Mouse (Mus musculus): ENCODE measurements around the gene Adck1. TPM values are rescaled to one million over a fixed set of nuclear protein-coding genes. Genes with fewer than 3 reads are reported as not detected.
A peak's percentile ranks its signal among the peaks of the same experiment; 100 is the strongest.
"Not testable (repeated sequence)": the region's sequence is repeated elsewhere in the genome, so short reads cannot be mapped to it uniquely, and the experiment has no call there.

Gene Adck1
- total and polyA plus RNA-seq, 3 experiments, result 30.6 to 34.3 TPM; not detected in 1

GRCm38 (mm10) chr12:88314556-88314955, 45.8 kb upstream of the Adck1 start (continued):
- TF ChIP-seq MAFK (IDR thresholded peaks at IDR 0.05; ENCODE audit: borderline replicate concordance, low read depth, low read length), result peak; percentile 32; the same call in 1 of the 2 replicates
- TF ChIP-seq MYC (IDR thresholded peaks at IDR 0.05; ENCODE audit: low read depth, low read length), result 0 out of 2 replicates have a peak, but pooled peaks have one; percentile 34
- TF ChIP-seq MEF2A (IDR thresholded peaks at IDR 0.05; ENCODE audit: extremely low read depth, insufficient replicate concordance, low read depth, low read length, poor library complexity, severe bottlenecking), result peak; percentile 66; the same call in 1 of the 2 replicates
- TF ChIP-seq ZMIZ1 (IDR thresholded peaks at IDR 0.05; ENCODE audit: low read depth, low read length), result no peak
- no peak for TF ChIP-seq CTCF (IDR thresholded peaks at IDR 0.05 in 2 of 3, conservative IDR thresholded peaks at IDR 0.05 in 1 of 3; ENCODE audit: control insufficient read depth in 1 of 3, insufficient read depth in 1 of 3, low read depth in 2 of 3, low read length in 3 of 3, poor library complexity in 1 of 3, severe bottlenecking in 1 of 3)
- TF ChIP-seq EP300 (IDR thresholded peaks at IDR 0.05; ENCODE audit: low read depth in 1 of 2, low read length in 2 of 2), result peak; percentile 78 to 83
- TF ChIP-seq USF1 (IDR thresholded peaks at IDR 0.05; ENCODE audit: low read depth, low read length), result no peak
- peak; percentile 75 for TF ChIP-seq GATA1 (IDR thresholded peaks at IDR 0.05; ENCODE audit: low read depth, low read length)

- not testable (repeated sequence) for H3K36me3 ChIP-seq (ENCODE audit: control insufficient read depth in 1 of 2, insufficient read depth in 2 of 2, low read length in 2 of 2); DNase-seq (ENCODE audit: low read depth, low spot score); H3K9ac ChIP-seq (ENCODE audit: control insufficient read depth, low read depth, low read length, poor library complexity, severe bottlenecking); H3K79me2 ChIP-seq (ENCODE audit: control insufficient read depth, insufficient read depth, low read length, poor library complexity); H3K27me3 ChIP-seq (ENCODE audit: control insufficient read depth in 1 of 2, insufficient read depth in 2 of 2, low read length in 2 of 2); H3K27ac ChIP-seq (ENCODE audit: control insufficient read depth, low read depth, low read length); H3K9me3 ChIP-seq (replicated peaks; ENCODE audit: insufficient read depth, low read length); H3K4me1 ChIP-seq (ENCODE audit: control insufficient read depth in 1 of 2, insufficient read depth in 2 of 2, low read length in 2 of 2); H3K4me3 ChIP-seq (ENCODE audit: control insufficient read depth in 1 of 2, insufficient read depth in 1 of 2, low read depth in 2 of 2, low read length in 2 of 2)
Measured at GRCm38 (mm10) chr12:88323926-88324325, 36.4 kb upstream of the Adck1 start, which contains the start of gene Gm5039. Gene Gm5039 (minus strand): TSS chr12:88324026.

DNA sequence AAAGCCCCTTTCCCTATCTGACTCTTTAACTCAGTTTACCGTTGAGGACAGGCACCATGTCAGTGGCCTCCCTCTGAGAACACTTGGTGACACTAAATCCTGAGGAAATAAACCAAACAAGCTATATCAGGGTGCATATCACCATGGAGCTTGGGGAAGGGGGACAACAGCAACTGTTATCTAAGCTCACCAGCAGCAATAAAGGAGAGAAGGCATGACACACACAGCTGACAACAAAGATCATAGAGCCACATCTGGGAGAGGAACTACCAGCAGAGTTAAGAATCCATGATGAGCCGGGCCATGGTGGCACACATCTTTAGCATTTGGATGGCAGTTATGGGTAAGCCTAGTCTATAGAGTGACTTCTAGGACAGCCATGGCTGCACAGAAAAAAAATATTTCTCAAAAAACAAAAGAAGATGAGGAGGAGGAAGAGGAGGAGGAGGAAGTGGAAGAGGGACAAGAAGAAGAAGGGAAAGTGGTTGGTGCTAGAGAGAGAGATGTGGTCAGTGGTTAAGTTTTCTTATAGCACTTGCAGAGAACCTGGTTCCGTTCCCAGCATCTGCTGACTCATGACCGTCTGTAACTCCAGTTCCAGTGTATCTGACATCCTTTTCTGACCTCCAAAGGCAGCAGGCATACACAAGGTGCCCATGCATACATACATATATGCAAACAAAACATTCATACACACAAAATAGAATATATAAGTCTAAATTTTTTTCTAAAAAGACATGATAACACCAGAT, 23.5 kb upstream of the Adck1 start:
- H3K27me3 ChIP-seq (ENCODE audit: control insufficient read depth in 1 of 2, insufficient read depth in 2 of 2, low read length in 2 of 2); H3K36me3 ChIP-seq (ENCODE audit: control insufficient read depth in 1 of 2, insufficient read depth in 2 of 2, low read length in 2 of 2); H3K79me2 ChIP-seq (ENCODE audit: control insufficient read depth, insufficient read depth, low read length, poor library complexity); H3K9me3 ChIP-seq (replicated peaks; ENCODE audit: insufficient read depth, low read length); H3K4me1 ChIP-seq (ENCODE audit: control insufficient read depth in 1 of 2, insufficient read depth in 2 of 2, low read length in 2 of 2): not testable (repeated sequence)
- H3K4me3 ChIP-seq (ENCODE audit: control insufficient read depth in 1 of 2, insufficient read depth in 1 of 2, low read depth in 2 of 2, low read length in 2 of 2), result peak overlapping the region in 1 of 2 experiments; percentile 27; a peak in 2 of 4 replicates
- TF ChIP-seq BHLHE40 (IDR thresholded peaks at IDR 0.05; ENCODE audit: borderline replicate concordance, low read depth, low read length), result peak; percentile 38; the same call in 1 of the 2 replicates
- peak; percentile 70 for TF ChIP-seq RCOR1 (IDR thresholded peaks at IDR 0.05; ENCODE audit: low read depth, low read length)
- TF ChIP-seq TCF12 (IDR thresholded peaks at IDR 0.05; ENCODE audit: low read depth, low read length), result peak; percentile 90
- 0 out of 2 replicates have a peak, but pooled peaks have one; percentile 24 for TF ChIP-seq ZMIZ1 (IDR thresholded peaks at IDR 0.05; ENCODE audit: low read depth, low read length)
- TF ChIP-seq SIN3A (IDR thresholded peaks at IDR 0.05; ENCODE audit: low read length), result peak; percentile 69
- TF ChIP-seq MAX (IDR thresholded peaks at IDR 0.05; ENCODE audit: low read length), result peak; percentile 32; the same call in 1 of the 2 replicates
- peak; percentile 85 for TF ChIP-seq TAL1 (IDR thresholded peaks at IDR 0.05; ENCODE audit: low read length)
- TF ChIP-seq HCFC1 (IDR thresholded peaks at IDR 0.05; ENCODE audit: low read depth, low read length), result 0 out of 2 replicates have a peak, but pooled peaks have one; percentile 15
- peak; percentile 83 to 86 for TF ChIP-seq EP300 (IDR thresholded peaks at IDR 0.05; ENCODE audit: low read depth in 1 of 2, low read length in 2 of 2)
- TF ChIP-seq MYB (IDR thresholded peaks at IDR 0.05; ENCODE audit: low read depth, low read length), result peak; percentile 51; the same call in 1 of the 2 replicates
- TF ChIP-seq GATA1 (IDR thresholded peaks at IDR 0.05; ENCODE audit: low read depth, low read length), result peak; percentile 81
- TF ChIP-seq MXI1 (IDR thresholded peaks at IDR 0.05; ENCODE audit: low read depth, low read length), result peak; percentile 47; the same call in 1 of the 2 replicates
- TF ChIP-seq ETS1 (IDR thresholded peaks at IDR 0.05; ENCODE audit: low read depth, low read length), result peak; percentile 88
- peak overlapping the region; percentile 38 for H3K9ac ChIP-seq (ENCODE audit: control insufficient read depth, low read depth, low read length, poor library complexity, severe bottlenecking)
- DNase-seq (ENCODE audit: low read depth, low spot score), result peak; percentile 78
- peak overlapping the region; percentile 80 for H3K27ac ChIP-seq (ENCODE audit: control insufficient read depth, low read depth, low read length)

DNA sequence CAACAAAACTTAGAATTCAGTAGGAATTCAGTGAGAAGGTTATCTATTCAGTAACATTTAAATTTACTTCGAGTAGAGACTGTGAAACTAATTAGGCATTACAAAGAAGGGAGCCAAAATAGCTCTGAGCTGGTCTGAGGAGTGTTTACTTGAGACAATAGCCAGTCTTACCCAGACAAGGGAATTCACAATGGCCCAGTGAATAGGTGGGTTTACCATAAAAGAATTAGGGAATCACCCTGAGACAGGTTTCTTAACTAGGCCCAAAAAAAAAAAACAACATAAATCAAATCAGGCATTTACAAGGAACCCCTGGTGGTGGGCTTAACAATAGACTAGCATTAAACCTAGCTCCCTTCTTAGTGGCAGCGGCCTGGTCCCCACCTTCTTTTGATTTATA, 19.1 kb upstream of the Adck1 start:
- not testable (repeated sequence) for DNase-seq (ENCODE audit: low read depth, low spot score); H3K4me3 ChIP-seq (ENCODE audit: control insufficient read depth in 1 of 2, insufficient read depth in 1 of 2, low read depth in 2 of 2, low read length in 2 of 2); H3K4me1 ChIP-seq (ENCODE audit: control insufficient read depth in 1 of 2, insufficient read depth in 2 of 2, low read length in 2 of 2); H3K27me3 ChIP-seq (ENCODE audit: control insufficient read depth in 1 of 2, insufficient read depth in 2 of 2, low read length in 2 of 2); H3K27ac ChIP-seq (ENCODE audit: control insufficient read depth, low read depth, low read length); H3K79me2 ChIP-seq (ENCODE audit: control insufficient read depth, insufficient read depth, low read length, poor library complexity); H3K36me3 ChIP-seq (ENCODE audit: control insufficient read depth in 1 of 2, insufficient read depth in 2 of 2, low read length in 2 of 2); H3K9me3 ChIP-seq (replicated peaks; ENCODE audit: insufficient read depth, low read length); H3K9ac ChIP-seq (ENCODE audit: control insufficient read depth, low read depth, low read length, poor library complexity, severe bottlenecking)
